Mouse (Mus musculus): ENCODE data around the gene Zmynd8.
A peak's percentile ranks its signal among the peaks of the same experiment; 100 is the strongest.

Zmynd8 gene

GRCm38 (mm10) chr2:165898202-165899194 is at the start of gene Zmynd8:
Gene Zmynd8, minus strand, starts transcription at chr2:165899016.
- DNase-seq (ENCODE audit: low read depth) = no peak

- DNase-seq (ENCODE audit: low read depth) = no peak
Observed at GRCm38 (mm10) chr2:165948007-165948406, 49.2 kb upstream of the Zmynd8 start.

- DNase-seq (ENCODE audit: low read depth) = no peak
Observed at GRCm38 (mm10) chr2:165946046-165946564, 47.3 kb upstream of the Zmynd8 start.

- DNase-seq (ENCODE audit: low read depth) = no peak
Observed at GRCm38 (mm10) chr2:165944576-165945351, 45.9 kb upstream of the Zmynd8 start.

- no peak for DNase-seq (ENCODE audit: low read depth)
Observed at GRCm38 (mm10) chr2:165943113-165943512, 44.3 kb upstream of the Zmynd8 start.

GRCm38 (mm10) chr2:165936106-165936505 is 37.3 kb upstream of the Zmynd8 start:
- no peak for DNase-seq (ENCODE audit: low read depth)

GRCm38 (mm10) chr2:165927705-165928104 is 28.9 kb upstream of the Zmynd8 start:
- DNase-seq (ENCODE audit: low read depth) = no peak

- no peak for DNase-seq (ENCODE audit: low read depth)
Observed at GRCm38 (mm10) chr2:165926191-165926590, 27.4 kb upstream of the Zmynd8 start.

- DNase-seq (ENCODE audit: low read depth) = no peak
Observed at GRCm38 (mm10) chr2:165925144-165925543, 26.3 kb upstream of the Zmynd8 start.

GRCm38 (mm10) chr2:165924695-165925094 is 25.9 kb upstream of the Zmynd8 start:
- peak; percentile 82 for DNase-seq (ENCODE audit: low read depth)

GRCm38 (mm10) chr2:165923715-165924114 is 24.9 kb upstream of the Zmynd8 start:
- DNase-seq (ENCODE audit: low read depth) = no peak

GRCm38 (mm10) chr2:165922994-165923393 is 24.2 kb upstream of the Zmynd8 start:
- DNase-seq (ENCODE audit: low read depth) = peak; percentile 51

GRCm38 (mm10) chr2:165922047-165922728 is 23.4 kb upstream of the Zmynd8 start:
- peak; percentile 69 for DNase-seq (ENCODE audit: low read depth)

- peak; percentile 93 for DNase-seq (ENCODE audit: low read depth)
Observed at GRCm38 (mm10) chr2:165914298-165914697, 15.5 kb upstream of the Zmynd8 start.

- DNase-seq (ENCODE audit: low read depth) = no peak
Observed at GRCm38 (mm10) chr2:165913073-165913472, 14.3 kb upstream of the Zmynd8 start.

GRCm38 (mm10) chr2:165909731-165910130 is 10.9 kb upstream of the Zmynd8 start:
- DNase-seq (ENCODE audit: low read depth) = no peak

GRCm38 (mm10) chr2:165907199-165907598 is 8.4 kb upstream of the Zmynd8 start:
- DNase-seq (ENCODE audit: low read depth) = no peak

- no peak for DNase-seq (ENCODE audit: low read depth)
Observed at GRCm38 (mm10) chr2:165906332-165906945, 7.6 kb upstream of the Zmynd8 start.

- DNase-seq (ENCODE audit: low read depth) = no peak
Observed at GRCm38 (mm10) chr2:165901127-165901384, 2.2 kb upstream of the Zmynd8 start.

GRCm38 (mm10) chr2:165900351-165901126 is 1.7 kb upstream of the Zmynd8 start:
- DNase-seq (ENCODE audit: low read depth) = no peak

GRCm38 (mm10) chr2:165899923-165900322 is 1.1 kb upstream of the Zmynd8 start:
- no peak for DNase-seq (ENCODE audit: low read depth)

Data from 416B (cell line).